Mouse (Mus musculus) lung, postnatal 0 days (tissue): ENCODE measurements at regions not wholly inside any gene's neighbourhood (a gene's known extent, or its start where the extent isn't known, plus 50 kb on each side); places are given as distances from the start of the nearest gene placed in this dataset.

Experiments
- CTCF ChIP-seq: IDR thresholded peaks from 2 replicates; pipeline ENCODE4 v1.5.1; 2016; ENCODE audit warnings: antibody characterized with exemption, mild to moderate bottlenecking
- EP300 ChIP-seq: IDR thresholded peaks from 2 replicates; pipeline ENCODE4 v1.6.1; 2016; ENCODE audit warnings: antibody characterized with exemption, mild to moderate bottlenecking, control low read depth

DNA sequence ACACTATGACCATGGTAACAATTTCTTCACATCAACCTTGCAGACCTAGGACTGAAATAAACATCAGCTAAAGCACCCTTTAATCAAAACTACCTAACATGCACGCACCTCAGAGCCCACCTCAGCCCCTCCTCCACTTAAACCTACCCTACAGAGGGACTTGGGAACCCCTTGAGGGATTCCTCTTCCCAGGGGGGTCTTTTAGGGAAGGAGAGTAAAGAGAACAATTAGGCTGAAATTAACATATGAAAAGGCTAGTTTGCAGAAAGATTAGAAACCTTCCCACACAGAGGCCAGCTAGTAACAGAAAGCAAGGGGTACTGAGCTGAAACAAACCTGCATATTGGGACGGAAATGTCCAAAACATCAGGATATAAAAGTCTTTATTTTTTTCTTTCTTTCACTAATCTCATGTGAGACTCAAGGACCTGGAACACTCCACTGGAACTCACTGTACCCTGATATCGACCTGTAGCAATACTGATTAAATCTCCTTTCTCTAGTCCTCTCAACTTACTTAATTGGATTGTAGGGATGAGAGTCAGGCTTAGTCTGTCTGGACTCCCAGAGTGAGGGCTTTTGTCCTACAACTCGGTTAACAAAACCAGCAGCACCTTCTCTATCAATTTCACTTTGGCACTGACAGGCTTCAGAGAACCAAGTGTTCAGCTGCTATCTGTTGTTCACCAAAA is 281.0 kb upstream of the Gm6657 start:
- TF ChIP-seq CTCF = no peak
- no peak for TF ChIP-seq EP300
